Mouse (Mus musculus) kidney, embryonic 16.5 days (tissue): Measurements from ENCODE around the gene Rnf32. TPM values are rescaled to one million over a fixed set of nuclear protein-coding genes. Genes with fewer than 3 reads are reported as not detected.

Experiments
- ATAC-seq: fragments of 200-750 bp; cut with Nextera tagmentation; 2 replicates; pipeline ENCODE4 v1.8.0; 2017; ENCODE audit warnings: moderate TSS enrichment; ENCODE audit not compliant: low FRiP score, low TSS enrichment
- H3K27ac ChIP-seq: fragments of 300-500 bp; sonication (generic); 2 replicates; pipeline ENCODE4 v1.5.1; 2014; ENCODE audit warnings: low read length
- H3K27me3 ChIP-seq: fragments of 300-500 bp; sonication (generic); 2 replicates; pipeline ENCODE4 v1.6.1; 2014; ENCODE audit warnings: low read length, control low read depth, mixed read lengths; ENCODE audit not compliant: insufficient read depth
- H3K36me3 ChIP-seq: fragments of 300-500 bp; sonication (generic); 2 replicates; pipeline ENCODE4 v1.6.1; 2014; ENCODE audit warnings: low read length, control low read depth, mixed read lengths; ENCODE audit not compliant: insufficient read depth
- H3K4me1 ChIP-seq: fragments of 300-500 bp; sonication (generic); 2 replicates; pipeline ENCODE4 v1.6.1; 2014; ENCODE audit warnings: low read length, control low read depth, mixed read lengths; ENCODE audit not compliant: insufficient read depth
- H3K4me2 ChIP-seq: fragments of 300-500 bp; sonication (generic); replicated peaks from 2 replicates; pipeline ENCODE4 v1.6.1; 2014; ENCODE audit warnings: low read depth, low read length
- H3K4me3 ChIP-seq: fragments of 300-500 bp; sonication (generic); 2 replicates; pipeline ENCODE4 v1.5.1; 2014; ENCODE audit warnings: mild to moderate bottlenecking, low read length
- H3K9ac ChIP-seq: fragments of 300-500 bp; sonication (generic); replicated peaks from 2 replicates; pipeline ENCODE4 v1.6.1; 2014; ENCODE audit warnings: low read length
- H3K9me3 ChIP-seq: fragments of 300-500 bp; sonication (generic); 2 replicates; pipeline ENCODE4 v1.6.1; 2016; ENCODE audit warnings: low read length, control low read depth
- WGBS: fragments of 180-500 bp; shearing (Covaris S2); extraction: QIAGEN DNeasy Blood & Tissue Kit; methylation state at CpG from one replicate; pipeline ENCODE4 v1.1.7; 2014; 5-methylcytosine and 5-hydroxymethylcytosine counted together
- polyA plus RNA-seq: library from polyadenylated mRNA; unstranded; fragments of >200 nt; fragmentation: Nextera tagmentation; extraction: Ambion mirVana; gene quantifications from 2 replicates; pipeline ENCODE4 v1.2.1, GENCODE M21; 2015

The Rnf32 gene
- 1.8 and 2.8 TPM in 2 replicates for polyA plus RNA-seq

DNA sequence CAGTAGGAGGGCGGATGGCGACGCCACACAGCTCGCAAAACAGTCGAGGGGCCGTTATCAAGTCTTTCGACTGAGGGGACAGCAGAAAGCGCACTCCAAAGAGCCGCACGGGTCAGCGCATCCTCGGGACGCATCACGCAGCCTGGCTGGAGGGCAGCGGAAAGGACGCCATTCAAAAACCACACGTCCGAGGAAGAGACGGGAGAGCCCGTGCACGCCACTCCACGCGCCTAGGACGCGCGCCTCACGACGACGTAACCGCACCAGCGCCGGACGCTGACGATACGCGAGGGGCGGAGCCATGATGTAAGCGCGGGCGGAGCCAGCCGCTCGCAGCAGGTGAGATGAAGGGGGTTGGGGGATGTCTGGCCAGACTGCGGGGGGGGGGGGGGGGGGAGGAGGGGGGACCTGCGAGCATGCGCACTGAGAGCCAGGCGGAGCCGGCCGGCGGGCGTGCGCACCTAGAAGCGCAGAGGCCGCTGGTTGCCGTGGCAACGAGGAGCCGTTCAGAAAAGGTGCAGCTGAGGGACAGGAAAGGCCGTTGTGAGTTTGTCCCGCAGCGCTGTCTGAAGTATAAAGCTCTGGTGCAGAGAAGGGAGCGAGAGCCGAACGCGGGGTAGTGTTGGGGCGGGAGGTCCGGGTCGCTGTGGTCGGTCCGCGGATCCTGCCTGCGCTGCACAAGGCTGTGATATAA, at the start of gene Rnf32:
Gene Rnf32, plus strand, starts transcription at position 423 of the 694 bp plus-strand sequence.
- H3K27ac ChIP-seq = 0 out of 2 replicates have a peak within 1 kb of the TSS, but pooled peaks have one; percentile 0
- H3K36me3 ChIP-seq = no peaks in the 10 kb centered on the region
- under 1% methylated on average over 64 of the region's 70 CpGs for WGBS
- peak; percentile 97 for ATAC-seq
- H3K9ac ChIP-seq = peak within 1 kb of the TSS; percentile 67
- H3K9me3 ChIP-seq = no peaks in the 10 kb centered on the region
- peak within 1 kb of the TSS; percentile 65 for H3K4me3 ChIP-seq
- H3K27me3 ChIP-seq = no peaks in the 10 kb centered on the region
- H3K4me2 ChIP-seq = peak within 1 kb of the TSS; percentile 51
- H3K4me1 ChIP-seq = no peaks in the 10 kb centered on the region

DNA sequence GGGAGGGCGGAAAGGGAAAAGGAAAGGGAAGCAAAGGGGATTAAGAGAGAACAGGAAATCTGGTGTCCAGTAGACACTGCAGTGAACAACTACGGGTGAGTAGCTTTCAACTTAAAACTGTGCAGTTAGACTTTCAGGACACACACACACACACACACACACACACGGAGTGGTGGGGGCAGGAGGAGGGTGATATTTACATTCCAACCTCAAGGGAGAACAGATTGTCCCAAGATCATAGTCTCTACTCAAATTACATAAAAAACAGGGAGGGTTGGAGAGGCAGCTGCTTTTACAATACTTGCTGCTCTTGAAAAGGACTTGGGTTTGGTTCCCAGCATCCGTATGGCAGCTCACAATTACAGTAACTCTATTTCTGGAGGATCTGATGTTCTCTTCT, 45.6 kb upstream of the Rnf32 start:
- Histone ChIP-seq H3K36me3 (no peaks in the 10 kb centered on the region), H3K9ac (no peak overlapping the region), H3K27ac (no peak overlapping the region), H3K4me3 (no peak overlapping the region), H3K4me2 (no peak overlapping the region), H3K4me1 (no peaks in the 10 kb centered on the region), H3K27me3 (no peaks in the 10 kb centered on the region), H3K9me3 (no peaks in the 10 kb centered on the region)
- ATAC-seq = no peak
- WGBS = 39% methylated on average over 4 of the region's 4 CpGs

DNA sequence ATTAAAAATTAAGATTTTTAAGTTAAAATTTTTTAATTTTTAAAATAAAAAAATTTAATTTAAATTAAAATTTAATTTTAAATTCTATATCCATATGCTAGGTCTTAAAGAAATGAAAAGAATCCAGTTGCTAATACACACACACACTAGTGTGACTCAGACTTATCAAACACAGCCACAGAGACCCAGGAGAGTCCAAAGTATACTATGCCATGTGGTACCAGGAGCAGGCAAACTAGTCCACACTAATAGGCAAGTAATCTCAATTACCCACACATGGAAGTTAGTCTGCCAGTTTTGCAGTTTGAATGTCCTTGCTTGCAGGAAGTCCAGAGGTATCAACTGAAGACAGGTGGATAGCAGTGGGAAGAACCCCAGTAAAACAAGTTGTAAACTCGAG, 35.9 kb upstream of the Rnf32 start:
- Histone ChIP-seq H3K9me3 (no peaks in the 10 kb centered on the region), H3K27ac (no peak overlapping the region), H3K4me2 (no peak overlapping the region), H3K9ac (no peak overlapping the region), H3K27me3 (no peaks in the 10 kb centered on the region), H3K4me1 (no peaks in the 10 kb centered on the region), H3K4me3 (no peak overlapping the region), H3K36me3 (no peaks in the 10 kb centered on the region)
- no peak for ATAC-seq
- WGBS = 65% methylated on average over 1 of the region's 1 CpGs

DNA sequence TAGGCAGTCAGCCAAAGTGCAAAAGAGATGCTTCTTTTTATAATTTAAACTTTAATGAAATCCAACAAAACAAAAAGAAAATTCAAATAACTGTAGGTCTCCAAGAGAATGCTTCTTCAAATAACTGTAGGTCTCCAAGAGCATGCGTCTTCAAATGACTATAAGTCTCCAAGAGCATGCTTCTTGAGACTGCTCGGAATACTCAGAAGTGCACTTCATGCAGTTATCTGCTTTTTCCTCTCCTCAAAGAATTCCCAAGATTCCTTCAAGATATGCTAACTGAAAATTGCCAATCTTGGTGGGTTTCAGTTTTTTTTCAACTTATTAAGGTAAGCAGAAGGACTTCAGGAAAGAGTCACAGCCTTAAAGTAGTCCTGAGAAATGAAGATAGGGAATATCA, 28.8 kb upstream of the Rnf32 start:
- H3K4me3 ChIP-seq = no peak overlapping the region
- no peaks in the 10 kb centered on the region for H3K9me3 ChIP-seq
- H3K36me3 ChIP-seq = no peaks in the 10 kb centered on the region
- H3K27me3 ChIP-seq = no peaks in the 10 kb centered on the region
- ATAC-seq = no peak
- H3K4me2 ChIP-seq = no peak overlapping the region
- 92% methylated on average over 2 of the region's 2 CpGs for WGBS
- H3K9ac ChIP-seq = no peak overlapping the region
- H3K4me1 ChIP-seq = no peaks in the 10 kb centered on the region
- H3K27ac ChIP-seq = no peak overlapping the region

- no peaks in the 10 kb centered on the region for H3K4me1 ChIP-seq
- ATAC-seq = 0 out of 2 replicates have a peak, but pooled peaks have one; percentile 59
These were observed 25.6 kb upstream of the Rnf32 start for GRCm38 (mm10) chr5:29170193-29170592.

DNA sequence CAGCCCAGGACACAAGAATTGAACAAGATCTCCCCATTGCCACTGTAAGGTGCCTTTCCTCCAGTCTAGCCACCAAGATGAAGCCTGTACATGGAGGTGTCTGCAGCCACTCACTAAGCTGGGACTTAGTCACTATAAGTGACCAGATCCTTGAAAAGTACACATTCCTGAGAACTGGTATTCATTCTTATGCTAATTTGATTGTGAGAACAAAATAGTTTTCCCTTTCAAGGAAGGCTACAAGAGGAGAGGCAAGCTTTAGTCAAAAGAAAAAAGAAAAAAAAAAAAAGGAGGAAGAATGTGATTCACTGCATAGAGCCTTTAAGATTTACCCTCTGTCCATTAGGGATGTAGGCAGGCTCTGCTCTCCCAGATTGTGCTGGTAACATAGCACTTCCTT, 24.6 kb upstream of the Rnf32 start:
- no peak overlapping the region for H3K9ac ChIP-seq
- ATAC-seq = no peak
- H3K9me3 ChIP-seq = no peaks in the 10 kb centered on the region
- H3K27ac ChIP-seq = no peak overlapping the region
- no peaks in the 10 kb centered on the region for H3K4me1 ChIP-seq
- no peak overlapping the region for H3K4me3 ChIP-seq
- H3K4me2 ChIP-seq = no peak overlapping the region
- H3K27me3 ChIP-seq = no peaks in the 10 kb centered on the region
- H3K36me3 ChIP-seq = no peaks in the 10 kb centered on the region

More at GRCm38 (mm10) chr5:29170193-29170592, 25.6 kb upstream of the Rnf32 start:
- no peaks in the 10 kb centered on the region for H3K27me3 ChIP-seq
- H3K27ac ChIP-seq = no peak overlapping the region
- H3K9me3 ChIP-seq = no peaks in the 10 kb centered on the region
- no peak overlapping the region for H3K4me3 ChIP-seq
- no peaks in the 10 kb centered on the region for H3K36me3 ChIP-seq
- H3K9ac ChIP-seq = no peak overlapping the region
- H3K4me2 ChIP-seq = no peak overlapping the region
- 52% methylated on average over 6 of the region's 6 CpGs for WGBS

DNA sequence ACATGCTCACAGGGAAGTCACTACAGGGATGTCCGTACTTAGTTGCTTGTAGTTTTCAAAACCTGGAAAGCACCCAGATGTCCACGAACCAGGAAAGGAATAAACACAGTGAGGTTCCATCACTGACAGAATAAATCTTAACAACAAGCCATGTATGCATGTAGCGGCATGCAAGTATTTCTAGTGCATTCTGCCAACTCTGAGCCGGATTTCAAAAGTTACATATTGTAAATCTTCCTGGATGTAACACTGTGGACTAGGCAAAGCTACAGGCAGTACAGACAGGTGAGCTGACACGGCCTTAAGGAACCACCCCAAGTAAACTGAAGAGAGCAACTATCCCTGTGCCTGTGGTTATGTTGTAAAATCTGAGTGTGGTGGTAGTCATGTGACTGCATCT, 9.0 kb upstream of the Rnf32 start:
- Histone ChIP-seq H3K36me3 (no peaks in the 10 kb centered on the region), H3K4me2 (no peak overlapping the region), H3K9me3 (no peaks in the 10 kb centered on the region), H3K4me3 (no peak overlapping the region), H3K27ac (no peak overlapping the region), H3K9ac (no peak overlapping the region), H3K4me1 (no peaks in the 10 kb centered on the region), H3K27me3 (no peaks in the 10 kb centered on the region)
- 75% methylated on average over 5 of the region's 5 CpGs for WGBS
- ATAC-seq = no peak

DNA sequence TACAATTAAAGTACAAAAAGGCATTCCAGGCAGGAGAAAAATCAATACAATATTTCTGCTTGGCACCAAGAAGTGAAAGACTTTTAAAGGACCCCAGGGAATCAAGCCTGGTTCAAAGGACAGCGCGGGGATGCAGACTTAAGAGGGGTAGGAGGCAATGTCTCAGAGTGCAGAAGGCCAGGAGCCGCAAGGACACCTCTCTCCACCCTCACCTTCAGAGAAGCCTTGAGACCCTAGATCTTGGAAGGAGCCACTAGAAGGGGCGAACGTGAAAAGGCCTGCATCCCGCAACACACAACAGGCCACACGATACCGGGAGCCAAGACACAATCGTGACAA, 592 bp upstream of the Rnf32 start:
- peak overlapping the region; percentile 65 for H3K4me3 ChIP-seq
- no peaks in the 10 kb centered on the region for H3K4me1 ChIP-seq
- H3K27me3 ChIP-seq = no peaks in the 10 kb centered on the region
- WGBS = 2% methylated on average over 9 of the region's 9 CpGs
- peak overlapping the region; percentile 50 for H3K9ac ChIP-seq
- H3K9me3 ChIP-seq = no peaks in the 10 kb centered on the region
- H3K4me2 ChIP-seq = peak overlapping the region; percentile 51
- H3K27ac ChIP-seq = 0 out of 2 replicates have a peak overlapping the region, but pooled peaks have one; percentile 0
- no peak; the same call in 1 of the 2 replicates for ATAC-seq
- H3K36me3 ChIP-seq = no peaks in the 10 kb centered on the region

GRCm38 (mm10) chr5:29196264-29196658, 469 bp downstream of the Rnf32 start:
- H3K9ac ChIP-seq = peak overlapping the region; percentile 67
- 0 out of 2 replicates have a peak, but pooled peaks have one; percentile 1 for ATAC-seq
- H3K27me3 ChIP-seq = no peaks in the 10 kb centered on the region
- no peaks in the 10 kb centered on the region for H3K9me3 ChIP-seq
- H3K27ac ChIP-seq = no peak overlapping the region
- peak overlapping the region; percentile 65 for H3K4me3 ChIP-seq
- H3K4me1 ChIP-seq = no peaks in the 10 kb centered on the region
- WGBS = 9% methylated on average over 12 of the region's 12 CpGs
- H3K4me2 ChIP-seq = peak overlapping the region; percentile 51
- H3K36me3 ChIP-seq = no peaks in the 10 kb centered on the region

DNA sequence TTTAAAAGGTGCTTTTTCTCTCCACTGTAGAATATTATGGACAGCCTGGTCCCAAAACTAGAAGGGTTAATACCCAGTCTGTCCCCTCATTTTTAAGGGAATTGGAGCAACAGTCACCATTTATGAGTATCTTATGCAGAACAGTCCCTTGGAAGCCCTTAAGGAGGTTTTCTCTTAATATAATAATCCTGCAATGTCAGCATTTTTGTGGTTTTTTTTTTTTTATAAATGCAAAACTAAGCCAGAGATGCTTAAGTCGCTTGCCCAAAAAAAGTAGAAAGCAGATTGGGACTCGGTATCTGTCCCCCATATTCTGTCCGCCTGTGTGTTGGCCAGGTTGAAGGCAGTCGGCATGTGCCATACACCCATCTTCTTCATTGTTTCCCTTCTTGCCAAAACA, 1.4 kb downstream of the Rnf32 start:
- no peak overlapping the region for H3K9ac ChIP-seq
- H3K9me3 ChIP-seq = no peaks in the 10 kb centered on the region
- 90% methylated on average over 4 of the region's 4 CpGs for WGBS
- no peaks in the 10 kb centered on the region for H3K36me3 ChIP-seq
- ATAC-seq = no peak
- H3K4me1 ChIP-seq = no peaks in the 10 kb centered on the region
- H3K4me3 ChIP-seq = no peak overlapping the region
- H3K4me2 ChIP-seq = no peak overlapping the region
- no peaks in the 10 kb centered on the region for H3K27me3 ChIP-seq
- H3K27ac ChIP-seq = no peak overlapping the region
